Mouse (Mus musculus) MEL (cell line): Measurements from ENCODE around the gene Samd13. TPM values are rescaled to one million over a fixed set of nuclear protein-coding genes. Genes with fewer than 3 reads are reported as not detected.

Experiments
- DNase-seq: peaks from one replicate; pipeline ENCODE4 v3.0.0; 2011; ENCODE audit warnings: low read depth, low spot score
- H3K27ac ChIP-seq: 2 replicates; pipeline ENCODE4 v1.5.1; 2012; ENCODE audit warnings: low read depth, mild to moderate bottlenecking, control low read depth, low read length, moderate library complexity; ENCODE audit not compliant: control insufficient read depth
- H3K27me3 ChIP-seq, 2 experiments: fragments of 150-350 bp in 1 of 2; sonication (generic) in 1 of 2; 2 replicates each; pipeline ENCODE4 v1.6.1; 2012; ENCODE audit warnings: low read length in 2 of 2, mild to moderate bottlenecking in 2 of 2, improper control_type of control experiment in 1 of 2, moderate library complexity in 1 of 2; ENCODE audit not compliant: insufficient read depth in 2 of 2, control insufficient read depth in 1 of 2
- H3K36me3 ChIP-seq, 2 experiments: 2 replicates each; pipeline ENCODE4 v1.6.1; 2012 to 2014; ENCODE audit warnings: low read length in 2 of 2, improper control_type of control experiment in 1 of 2, inconsistent platforms in 1 of 2, mild to moderate bottlenecking in 1 of 2; ENCODE audit not compliant: insufficient read depth in 2 of 2, control insufficient read depth in 1 of 2
- H3K4me1 ChIP-seq, 2 experiments: fragments of 150-350 bp in 1 of 2; sonication (generic) in 1 of 2; 2 replicates each; pipeline ENCODE4 v1.6.1; 2012; ENCODE audit warnings: low read length in 2 of 2, improper control_type of control experiment in 1 of 2, mild to moderate bottlenecking in 1 of 2; ENCODE audit not compliant: insufficient read depth in 2 of 2, control insufficient read depth in 1 of 2
- H3K4me3 ChIP-seq, 2 experiments: fragments of 150-350 bp in 1 of 2; sonication (generic) in 1 of 2; 2 replicates each; pipeline ENCODE4 v1.5.1; 2012; ENCODE audit warnings: low read depth in 2 of 2, low read length in 2 of 2, mild to moderate bottlenecking in 2 of 2, moderate library complexity in 2 of 2, control low read depth in 1 of 2, improper control_type of control experiment in 1 of 2; ENCODE audit not compliant: control insufficient read depth in 1 of 2, insufficient read depth in 1 of 2
- H3K79me2 ChIP-seq: 2 replicates; pipeline ENCODE4 v1.6.1; 2012; ENCODE audit warnings: mild to moderate bottlenecking, low read length, moderate library complexity; ENCODE audit not compliant: control insufficient read depth, poor library complexity, insufficient read depth
- H3K9ac ChIP-seq: 2 replicates; pipeline ENCODE4 v1.6.1; 2012; ENCODE audit warnings: low read depth, mild to moderate bottlenecking, control low read depth, low read length, moderate library complexity; ENCODE audit not compliant: control insufficient read depth, poor library complexity, severe bottlenecking
- H3K9me3 ChIP-seq: fragments of 150-350 bp; sonication (generic); replicated peaks from 2 replicates; pipeline ENCODE4 v1.6.1; 2012; ENCODE audit warnings: mild to moderate bottlenecking, low read length, improper control_type of control experiment, moderate library complexity; ENCODE audit not compliant: insufficient read depth
- BHLHE40 ChIP-seq: IDR thresholded peaks from 2 replicates; pipeline ENCODE4 v1.6.1; 2012; ENCODE audit warnings: low read depth, mild to moderate bottlenecking, inconsistent platforms, low read length, improper control_type of control experiment, borderline replicate concordance
- CTCF ChIP-seq, 3 experiments: IDR thresholded peaks in 2 of 3; conservative IDR thresholded peaks in 1 of 3; 2 replicates each; pipeline ENCODE4 v1.5.1; 2011 to 2012; ENCODE audit warnings: low read length in 3 of 3, low read depth in 2 of 3, mild to moderate bottlenecking in 2 of 3, improper control_type of control experiment in 1 of 3, inconsistent platforms in 1 of 3, mixed read lengths in 1 of 3, moderate library complexity in 1 of 3; ENCODE audit not compliant: control insufficient read depth in 1 of 3, insufficient read depth in 1 of 3, poor library complexity in 1 of 3, severe bottlenecking in 1 of 3
- ELF1 ChIP-seq: IDR thresholded peaks from 2 replicates; pipeline ENCODE4 v1.6.1; 2014; ENCODE audit warnings: low read depth, mild to moderate bottlenecking, inconsistent platforms, low read length, improper control_type of control experiment, moderate library complexity
- EP300 ChIP-seq, 2 experiments: IDR thresholded peaks; 2 replicates each; pipeline ENCODE4 v1.6.1; 2011; ENCODE audit warnings: improper control_type of control experiment in 2 of 2, low read length in 2 of 2, low read depth in 1 of 2, mild to moderate bottlenecking in 1 of 2
- HCFC1 ChIP-seq: IDR thresholded peaks from 2 replicates; pipeline ENCODE4 v1.6.1; 2012; ENCODE audit warnings: low read depth, mild to moderate bottlenecking, inconsistent platforms, low read length, improper control_type of control experiment, moderate library complexity
- MEF2A ChIP-seq: IDR thresholded peaks from 2 replicates; pipeline ENCODE4 v1.6.1; 2014; ENCODE audit warnings: low read depth, mild to moderate bottlenecking, inconsistent platforms, low read length, improper control_type of control experiment; ENCODE audit not compliant: poor library complexity, insufficient replicate concordance, severe bottlenecking; ENCODE audit errors: extremely low read depth
- MYC ChIP-seq: IDR thresholded peaks from 2 replicates; pipeline ENCODE4 v1.6.1; 2011; ENCODE audit warnings: low read depth, mild to moderate bottlenecking, low read length, improper control_type of control experiment, moderate library complexity
- NRF1 ChIP-seq: IDR thresholded peaks from 2 replicates; pipeline ENCODE4 v1.6.1; 2014; ENCODE audit warnings: low read depth, mild to moderate bottlenecking, inconsistent platforms, low read length, improper control_type of control experiment, moderate library complexity; ENCODE audit not compliant: poor library complexity, insufficient read depth, severe bottlenecking
- POLR2AphosphoS2 ChIP-seq: IDR thresholded peaks from 2 replicates; pipeline ENCODE4 v1.6.1; 2011; ENCODE audit warnings: low read length, improper control_type of control experiment
- SMC3 ChIP-seq: IDR thresholded peaks from 2 replicates; pipeline ENCODE4 v1.6.1; 2011; ENCODE audit warnings: low read depth, low read length, improper control_type of control experiment
- TCF12 ChIP-seq: IDR thresholded peaks from 2 replicates; pipeline ENCODE4 v1.6.1; 2014; ENCODE audit warnings: low read depth, mild to moderate bottlenecking, inconsistent platforms, low read length, improper control_type of control experiment, moderate library complexity
- USF1 ChIP-seq: IDR thresholded peaks from 2 replicates; pipeline ENCODE4 v1.6.1; 2014; ENCODE audit warnings: low read depth, mild to moderate bottlenecking, inconsistent platforms, low read length, improper control_type of control experiment, moderate library complexity
- polyA plus RNA-seq, 2 experiments: library from polyadenylated mRNA; stranded (reverse) in 1 of 2; unstranded in 1 of 2; fragments of >175 nt in 1 of 2; fragments of >200 nt in 1 of 2; gene quantifications; 2 replicates each; pipeline versions ENCODE4 v1.2.1 to v1.2.4; 2012; ENCODE audit warnings: low replicate concordance in 2 of 2, low read depth in 1 of 2; ENCODE audit not compliant: insufficient read length in 2 of 2, insufficient read depth in 1 of 2, missing spikeins in 1 of 2
- total RNA-seq: library from RNA; depleted of rRNA; stranded (reverse); fragments of 300-350 nt; gene quantifications from 2 replicates; pipeline ENCODE4 v1.2.3, GENCODE M21; 2012

Samd13 gene
- total and polyA plus RNA-seq, 3 experiments: 1.1 to 1.2 TPM; not detected in 1

DNA sequence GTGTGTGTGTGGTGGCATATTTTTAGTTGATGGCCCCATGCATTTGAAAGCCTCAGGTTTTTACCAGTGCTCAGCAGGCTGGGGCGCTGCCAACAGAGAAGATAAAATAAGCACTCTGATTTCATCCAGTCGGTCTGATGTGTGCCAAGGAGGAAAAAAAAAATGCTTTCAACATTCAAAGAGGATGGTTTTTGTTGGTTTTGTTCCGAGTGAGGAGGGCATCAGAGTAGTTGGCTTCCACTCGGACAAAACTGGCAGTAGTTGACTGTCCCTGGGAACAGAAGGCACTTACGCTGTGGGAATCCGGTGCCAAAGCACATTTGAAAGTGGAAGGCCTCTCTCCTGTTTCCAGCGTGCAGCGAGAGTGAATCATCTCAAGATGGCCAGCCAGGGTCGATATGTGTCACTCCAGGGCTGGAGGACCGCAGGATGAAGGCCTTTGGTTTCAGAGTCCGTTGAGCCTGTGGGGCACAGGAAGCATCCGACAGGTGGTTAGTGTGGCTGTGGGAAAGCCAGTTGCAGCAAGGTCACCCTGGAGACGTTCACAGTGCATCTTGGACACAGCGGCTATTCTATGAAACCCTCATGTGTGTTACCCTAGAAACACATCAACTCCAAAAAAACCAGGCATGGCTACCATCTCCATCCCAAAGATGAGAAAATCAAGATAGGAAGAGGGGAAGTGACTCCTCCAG is 64.7 kb downstream of the Samd13 start:
- peaks cover 0 to 11% of the 10 kb centered on the region in 2 experiments; a peak in 2 of 4 replicates for H3K36me3 ChIP-seq
- DNase-seq: no peak
- no peak overlapping the region for H3K27ac ChIP-seq
- H3K9ac ChIP-seq: no peak overlapping the region
- peaks cover 0 to 2% of the 10 kb centered on the region in 2 experiments; a peak in 1 of 4 replicates for H3K27me3 ChIP-seq
- peaks cover 3 to 17% of the 10 kb centered on the region in 2 experiments for H3K4me1 ChIP-seq
- H3K4me3 ChIP-seq: no peak overlapping the region
- H3K9me3 ChIP-seq: no peaks in the 10 kb centered on the region
- no peaks in the 10 kb centered on the region for H3K79me2 ChIP-seq
- TF ChIP-seq MEF2A (no peak), CTCF (IDR thresholded peaks at IDR 0.05 in 2 of 3, conservative IDR thresholded peaks at IDR 0.05 in 1 of 3; ENCODE audit: control insufficient read depth in 1 of 3, insufficient read depth in 1 of 3, low read depth in 2 of 3, low read length in 3 of 3, poor library complexity in 1 of 3, severe bottlenecking in 1 of 3) (no peak), MYC (no peak), NRF1 (no peak)

GRCm38 (mm10) chr3:146620101-146620500 is 65.3 kb downstream of the Samd13 start:
- TF ChIP-seq HCFC1 (no peak), USF1 (no peak), SMC3 (no peak), BHLHE40 (no peak), POLR2AphosphoS2 (no peak)
- H3K4me3 ChIP-seq: no peak overlapping the region
- H3K36me3 ChIP-seq: peaks cover 0 to 14% of the 10 kb centered on the region in 2 experiments; a peak in 2 of 4 replicates
- H3K27ac ChIP-seq: no peak overlapping the region
- no peaks in the 10 kb centered on the region for H3K79me2 ChIP-seq
- H3K27me3 ChIP-seq: no peaks in the 10 kb centered on the region; a peak in 1 of 4 replicates
- no peak for DNase-seq
- H3K4me1 ChIP-seq: peaks cover 3 to 22% of the 10 kb centered on the region in 2 experiments
- H3K9ac ChIP-seq: no peak overlapping the region
- H3K9me3 ChIP-seq: no peaks in the 10 kb centered on the region

- Histone ChIP-seq H3K9me3 (no peaks in the 10 kb centered on the region), H3K9ac (no peak overlapping the region), H3K4me3 (no peak overlapping the region), H3K27me3 (no peaks in the 10 kb centered on the region; a peak in 1 of 4 replicates), H3K4me1 (peaks cover 3 to 22% of the 10 kb centered on the region in 2 experiments), H3K79me2 (no peaks in the 10 kb centered on the region), H3K27ac (no peak overlapping the region), H3K36me3 (peaks cover 0 to 14% of the 10 kb centered on the region in 2 experiments; a peak in 2 of 4 replicates)
- no peak for DNase-seq
- TF ChIP-seq ELF1: no peak
- no peak for TF ChIP-seq TCF12
- TF ChIP-seq EP300 (IDR thresholded peaks at IDR 0.05; ENCODE audit: low read depth in 1 of 2, low read length in 2 of 2): no peak
Measured at GRCm38 (mm10) chr3:146618357-146618756, 67.0 kb downstream of the Samd13 start.
